Mouse (Mus musculus): ENCODE results near the gene Ms4a4c.
"Not testable (repeated sequence)": the region's sequence is repeated elsewhere in the genome, so short reads cannot be mapped to it uniquely, and the experiment has no call there.

Ms4a4c gene

GRCm38 (mm10) chr19:11464795-11465194 lies 60.2 kb downstream of the Ms4a4c start:
- DNase-seq (ENCODE audit: low spot score in 2 of 2), result not testable (repeated sequence)

- DNase-seq (ENCODE audit: low spot score in 2 of 2), result no peak
Measured at GRCm38 (mm10) chr19:11466471-11466870, 61.9 kb downstream of the Ms4a4c start.

GRCm38 (mm10) chr19:11468361-11468760 lies 63.8 kb downstream of the Ms4a4c start:
- DNase-seq (ENCODE audit: low spot score in 2 of 2), result not testable (repeated sequence)

- not testable (repeated sequence) for DNase-seq (ENCODE audit: low spot score in 2 of 2)
Measured at GRCm38 (mm10) chr19:11469215-11469614, 64.6 kb downstream of the Ms4a4c start, which contains the start of gene Ms4a6c. Ms4a6c (plus strand) TSS chr19:11469366.
